7 mouse cellular contexts compared by ENCODE assay signal in genomic region chr6:30300901-30301300, GRCm38 (mm10). TPM values are rescaled to one million over a fixed set of nuclear protein-coding genes. Genes with fewer than 3 reads are reported as not detected.
DNase-seq lines count a peak whose midpoint lies in the region; ATAC-seq and TF ChIP-seq lines count a peak whose summit lies in the region.

No protein-coding gene starts in this region.

- peak overlapping the region; percentile 42 for H3K9ac ChIP-seq in liver, embryonic 16.5 days (ENCODE audit: low read depth, low read length)
- H3K9ac ChIP-seq in stomach, embryonic 15.5 days: no peak overlapping the region

- TF ChIP-seq POLR2A in thymus, adult 2 months (IDR thresholded peaks at IDR 0.05; ENCODE audit: control insufficient read depth, extremely low read depth, insufficient read depth, low read length, poor library complexity): no peak

- TF ChIP-seq CTCF in thymus, adult 2 months (IDR thresholded peaks at IDR 0.05; ENCODE audit: borderline replicate concordance, control insufficient read depth, extremely low read depth, insufficient read depth, low read length, poor library complexity): no peak

- H3K4me2 ChIP-seq in liver, embryonic 16.5 days (ENCODE audit: low read depth, low read length): peak overlapping the region; percentile 60
- H3K4me2 ChIP-seq in stomach, embryonic 15.5 days: peak overlapping the region; percentile 78

- H3K36me3 ChIP-seq in thymus, adult 2 months (ENCODE audit: control insufficient read depth, insufficient read depth, low read length): peaks cover 8% of the 10 kb centered on the region
- H3K36me3 ChIP-seq in hindbrain, embryonic 10.5 days: peaks cover 25% of the 10 kb centered on the region
- H3K36me3 ChIP-seq in liver, embryonic 16.5 days (ENCODE audit: control insufficient read depth, insufficient read depth): peaks cover 13% of the 10 kb centered on the region
- no peaks in the 10 kb centered on the region; the same call in 1 of the 2 replicates for H3K36me3 ChIP-seq in stomach, embryonic 15.5 days

- H3K4me1 ChIP-seq in thymus, adult 2 months (replicated peaks; ENCODE audit: control insufficient read depth, insufficient read depth, low read length): peaks cover 9% of the 10 kb centered on the region
- peaks cover 47% of the 10 kb centered on the region for H3K4me1 ChIP-seq in hindbrain, embryonic 10.5 days (replicated peaks)
- peaks cover 51% of the 10 kb centered on the region for H3K4me1 ChIP-seq in liver, embryonic 16.5 days (ENCODE audit: control insufficient read depth, low read depth, low read length)
- peaks cover 17% of the 10 kb centered on the region for H3K4me1 ChIP-seq in stomach, embryonic 15.5 days

- DNase-seq in thymus, adult 2 months: peak; percentile 13
- no peak for DNase-seq in thymus, postnatal 0 days (ENCODE audit: low spot score)
- DNase-seq in embryo, embryonic 10.5 days (ENCODE audit: low spot score): peak; percentile 42
- no peak for DNase-seq in hindbrain, embryonic 10.5 days (ENCODE audit: low spot score)
- no peak for DNase-seq in natural killer cell, adult 2 months (ENCODE audit: low spot score in 2 of 2)

- ATAC-seq in liver, embryonic 16.5 days (ENCODE audit: low read depth): no peak
- peak; percentile 10; the same call in 1 of the 2 replicates for ATAC-seq in stomach, embryonic 15.5 days (ENCODE audit: insufficient read depth, low FRiP score, low read depth)

- H3K4me3 ChIP-seq in thymus, adult 2 months (ENCODE audit: control insufficient read depth, insufficient read depth, low read length): no peak overlapping the region; the same call in 1 of the 2 replicates
- peak overlapping the region; percentile 91 for H3K4me3 ChIP-seq in hindbrain, embryonic 10.5 days
- H3K4me3 ChIP-seq in liver, embryonic 16.5 days (ENCODE audit: low read depth, low read length): peak overlapping the region; percentile 55
- peak overlapping the region; percentile 38 for H3K4me3 ChIP-seq in stomach, embryonic 15.5 days (replicated peaks)

- WGBS in thymus, adult 2 months: 70% methylated on average over 7 of the region's 7 CpGs
- 4% methylated on average over 7 of the region's 7 CpGs for WGBS in hindbrain, embryonic 10.5 days
- WGBS in liver, embryonic 16.5 days (ENCODE audit: insufficient replicate concordance): 49% methylated on average over 7 of the region's 7 CpGs
- 12% methylated on average over 7 of the region's 7 CpGs for WGBS in stomach, embryonic 15.5 days

- no peaks in the 10 kb centered on the region for H3K27me3 ChIP-seq in thymus, adult 2 months (ENCODE audit: control insufficient read depth, insufficient read depth, low read length)
- no peaks in the 10 kb centered on the region for H3K27me3 ChIP-seq in hindbrain, embryonic 10.5 days (ENCODE audit: insufficient read depth, poor library complexity, severe bottlenecking)
- no peaks in the 10 kb centered on the region for H3K27me3 ChIP-seq in liver, embryonic 16.5 days (ENCODE audit: control insufficient read depth, insufficient read depth, low read depth, low read length)
- no peaks in the 10 kb centered on the region for H3K27me3 ChIP-seq in stomach, embryonic 15.5 days (replicated peaks)

- H3K27ac ChIP-seq in thymus, adult 2 months (ENCODE audit: control insufficient read depth, insufficient read depth, low read length): peak overlapping the region; percentile 94
- peak overlapping the region; percentile 83 for H3K27ac ChIP-seq in hindbrain, embryonic 10.5 days
- H3K27ac ChIP-seq in liver, embryonic 16.5 days (ENCODE audit: low read length): peak overlapping the region; percentile 89
- H3K27ac ChIP-seq in stomach, embryonic 15.5 days: peak overlapping the region; percentile 90

- no peaks in the 10 kb centered on the region for H3K9me3 ChIP-seq in hindbrain, embryonic 10.5 days
- no peaks in the 10 kb centered on the region for H3K9me3 ChIP-seq in liver, embryonic 16.5 days (replicated peaks; ENCODE audit: control insufficient read depth, low read length)
- no peaks in the 10 kb centered on the region for H3K9me3 ChIP-seq in stomach, embryonic 15.5 days

RNA-seq across cellular contexts. Expression of gene Ube2h, which starts 3.4 kb away (rescaled TPM):
- 69.9 and 160 TPM in 2 replicates for polyA plus RNA-seq in thymus, adult 2 months (2012; rRNA removed)
- polyA plus RNA-seq in thymus, postnatal 0 days (2015; fragmentation: Nextera tagmentation; extraction: Ambion mirVana): 31.7 and 38.9 TPM in 2 replicates
- 29.6 and 34.2 TPM in 2 replicates for polyA plus RNA-seq in hindbrain, embryonic 10.5 days (2016; fragmentation: Nextera tagmentation; extraction: Ambion mirVana)
- 36.1 and 37.7 TPM in 2 replicates for polyA plus RNA-seq in liver, embryonic 16.5 days (2015; fragmentation: Nextera tagmentation; extraction: Ambion mirVana)
- polyA plus RNA-seq in stomach, embryonic 15.5 days (2015; fragmentation: Nextera tagmentation; extraction: Ambion mirVana): 41.9 and 44.0 TPM in 2 replicates

Comparison
In these comparisons a context has a peak if more than half of its experiments do, and no peak if none do; other contexts are left out.
1. DNase-seq: peak in thymus, adult 2 months (single experiment) and embryo, embryonic 10.5 days (single experiment); none in thymus, postnatal 0 days (single experiment), hindbrain, embryonic 10.5 days (single experiment) and natural killer cell, adult 2 months (0 of 2).
2. Peak in every context shown above with its lines, with median percentiles within 50 percentile points of each other: H3K27ac ChIP-seq.